Mouse (Mus musculus) thymus, postnatal 4 days (tissue): Measurements from ENCODE around the gene Foxp1.

Experiments used
- DNase-seq: peaks from one replicate; pipeline ENCODE4 v3.0.0; 2021

The Foxp1 gene

GRCm38 (mm10) chr6:99275381-99276296, 246.9 kb downstream of the Foxp1 start:
- DNase-seq: peak; percentile 41

- no peak for DNase-seq
Measured at GRCm38 (mm10) chr6:99274667-99275066, 247.9 kb downstream of the Foxp1 start.

GRCm38 (mm10) chr6:99274222-99274621, 248.3 kb downstream of the Foxp1 start:
- DNase-seq: no peak

- DNase-seq: no peak
Measured at GRCm38 (mm10) chr6:99273177-99273576, 249.3 kb downstream of the Foxp1 start.

- no peak for DNase-seq
Measured at GRCm38 (mm10) chr6:99272174-99272573, 250.3 kb downstream of the Foxp1 start.

GRCm38 (mm10) chr6:99271741-99272140, 250.8 kb downstream of the Foxp1 start:
- DNase-seq: no peak

GRCm38 (mm10) chr6:99269921-99270320, 252.6 kb downstream of the Foxp1 start:
- peak; percentile 72 for DNase-seq

- DNase-seq: no peak
Measured at GRCm38 (mm10) chr6:99268171-99269061, 254.1 kb downstream of the Foxp1 start.

- DNase-seq: peak; percentile 62
Measured at GRCm38 (mm10) chr6:99265945-99266656, 256.4 kb downstream of the Foxp1 start.

- no peak for DNase-seq
Measured at GRCm38 (mm10) chr6:99265173-99265572, 257.3 kb downstream of the Foxp1 start.

GRCm38 (mm10) chr6:99264192-99265093, 258.1 kb downstream of the Foxp1 start:
- DNase-seq: no peak

GRCm38 (mm10) chr6:99263886-99264185, 258.7 kb downstream of the Foxp1 start:
- DNase-seq: no peak

- peak; percentile 50 for DNase-seq
Measured at GRCm38 (mm10) chr6:99263061-99263885, 259.2 kb downstream of the Foxp1 start.

GRCm38 (mm10) chr6:99261737-99262130, 260.8 kb downstream of the Foxp1 start:
- DNase-seq: no peak

GRCm38 (mm10) chr6:99260941-99261736, 261.4 kb downstream of the Foxp1 start:
- peak; percentile 45 for DNase-seq

GRCm38 (mm10) chr6:99258346-99258745, 264.2 kb downstream of the Foxp1 start:
- no peak for DNase-seq

GRCm38 (mm10) chr6:99257676-99258075, 264.8 kb downstream of the Foxp1 start:
- DNase-seq: no peak

GRCm38 (mm10) chr6:99253331-99253730, 269.2 kb downstream of the Foxp1 start:
- DNase-seq: no peak

GRCm38 (mm10) chr6:99252816-99253215, 269.7 kb downstream of the Foxp1 start:
- DNase-seq: no peak

- DNase-seq: no peak
Measured at GRCm38 (mm10) chr6:99251924-99252323, 270.6 kb downstream of the Foxp1 start.
